Mouse (Mus musculus) kidney, adult 11 months (tissue): ENCODE data around the gene Ahnak2.
"Not testable (repeated sequence)": the region's sequence is repeated elsewhere in the genome, so short reads cannot be mapped to it uniquely, and the experiment has no call there.

Experiments
- DNase-seq: peaks from one replicate; pipeline ENCODE4 v3.0.0; 2022

Gene Ahnak2

GRCm38 (mm10) chr12:112820401-112820999 is 18.0 kb upstream of the Ahnak2 start:
- DNase-seq, result no peak

- peak; percentile 68 for DNase-seq
Measured at GRCm38 (mm10) chr12:112819057-112819662, 16.7 kb upstream of the Ahnak2 start.

GRCm38 (mm10) chr12:112816866-112817265 is 14.4 kb upstream of the Ahnak2 start:
- DNase-seq, result not testable (repeated sequence)

- DNase-seq, result peak; percentile 59
Measured at GRCm38 (mm10) chr12:112816294-112816693, 13.8 kb upstream of the Ahnak2 start.

GRCm38 (mm10) chr12:112814682-112815470 is 12.4 kb upstream of the Ahnak2 start:
- DNase-seq, result peak; percentile 76

- DNase-seq, result peak; percentile 86
Measured at GRCm38 (mm10) chr12:112813370-112813769, 10.9 kb upstream of the Ahnak2 start.

- no peak for DNase-seq
Measured at GRCm38 (mm10) chr12:112810092-112810885, 7.8 kb upstream of the Ahnak2 start.

- peak; percentile 71 for DNase-seq
Measured at GRCm38 (mm10) chr12:112809641-112810040, 7.2 kb upstream of the Ahnak2 start.

- DNase-seq, result peak; percentile 91
Measured at GRCm38 (mm10) chr12:112808587-112809364, 6.3 kb upstream of the Ahnak2 start, which contains the start of gene Clba1. TSS of gene Clba1 (plus strand) at chr12:112808937.

GRCm38 (mm10) chr12:112808212-112808586 is 5.7 kb upstream of the Ahnak2 start:
- no peak for DNase-seq

- DNase-seq, result no peak
Measured at GRCm38 (mm10) chr12:112807796-112808195, 5.3 kb upstream of the Ahnak2 start.

- DNase-seq, result no peak
Measured at GRCm38 (mm10) chr12:112806044-112806443, 3.6 kb upstream of the Ahnak2 start.

- no peak for DNase-seq
Measured at GRCm38 (mm10) chr12:112804046-112804445, 1.6 kb upstream of the Ahnak2 start.

- DNase-seq, result no peak
Measured at GRCm38 (mm10) chr12:112802917-112803316, 460 bp upstream of the Ahnak2 start.

GRCm38 (mm10) chr12:112800476-112800875 is 2.0 kb downstream of the Ahnak2 start:
- DNase-seq, result no peak

GRCm38 (mm10) chr12:112799237-112799970 is 3.1 kb downstream of the Ahnak2 start:
- no peak for DNase-seq

GRCm38 (mm10) chr12:112798716-112799115 is 3.7 kb downstream of the Ahnak2 start:
- no peak for DNase-seq

- no peak for DNase-seq
Measured at GRCm38 (mm10) chr12:112798332-112798681, 4.2 kb downstream of the Ahnak2 start.

- no peak for DNase-seq
Measured at GRCm38 (mm10) chr12:112797672-112798331, 4.7 kb downstream of the Ahnak2 start.

- no peak for DNase-seq
Measured at GRCm38 (mm10) chr12:112796551-112797510, 5.6 kb downstream of the Ahnak2 start.
